Mouse (Mus musculus) forebrain, embryonic 16.5 days (tissue): ENCODE data around the gene Asb7. TPM values are rescaled to one million over a fixed set of nuclear protein-coding genes. Genes with fewer than 3 reads are reported as not detected.

ENCODE experiments used
- ATAC-seq: fragments of 200-750 bp; cut with Nextera tagmentation; 2 replicates; pipeline ENCODE4 v1.8.0; 2017; ENCODE audit warnings: mild to moderate bottlenecking, moderate library complexity
- H3K27ac ChIP-seq: fragments of 300-500 bp; sonication (generic); 2 replicates; pipeline ENCODE4 v1.5.1; 2014; ENCODE audit warnings: low read length, control low read depth
- H3K27me3 ChIP-seq: fragments of 300-500 bp; sonication (generic); replicated peaks from 2 replicates; pipeline ENCODE4 v1.6.1; 2014; ENCODE audit warnings: low read length; ENCODE audit not compliant: control insufficient read depth, insufficient read depth
- H3K36me3 ChIP-seq: fragments of 300-500 bp; sonication (generic); 2 replicates; pipeline ENCODE4 v1.6.1; 2014; ENCODE audit not compliant: control insufficient read depth, insufficient read depth
- H3K4me1 ChIP-seq: fragments of 300-500 bp; sonication (generic); replicated peaks from 2 replicates; pipeline ENCODE4 v1.6.1; 2014; ENCODE audit warnings: low read length; ENCODE audit not compliant: control insufficient read depth, insufficient read depth
- H3K4me2 ChIP-seq: fragments of 300-500 bp; sonication (generic); 2 replicates; pipeline ENCODE4 v1.6.1; 2014; ENCODE audit warnings: mild to moderate bottlenecking, low read length, control low read depth
- H3K4me3 ChIP-seq: fragments of 300-500 bp; sonication (generic); replicated peaks from 2 replicates; pipeline ENCODE4 v1.5.1; 2014; ENCODE audit warnings: mild to moderate bottlenecking, low read length, control low read depth
- H3K9ac ChIP-seq: fragments of 300-500 bp; sonication (generic); replicated peaks from 2 replicates; pipeline ENCODE4 v1.6.1; 2014; ENCODE audit warnings: low read depth, low read length, control low read depth
- H3K9me3 ChIP-seq: fragments of 300-500 bp; sonication (generic); 2 replicates; pipeline ENCODE4 v1.6.1; 2016; ENCODE audit warnings: low read length; ENCODE audit not compliant: control insufficient read depth
- WGBS: fragments of 180-500 bp; shearing (Covaris S2); extraction: QIAGEN DNeasy Blood & Tissue Kit; methylation state at CpG from one replicate; pipeline ENCODE4 v1.1.7; 2014; 5-methylcytosine and 5-hydroxymethylcytosine counted together
- polyA plus RNA-seq: library from polyadenylated mRNA; unstranded; fragments of >200 nt; fragmentation: Nextera tagmentation; extraction: Ambion mirVana; gene quantifications from 2 replicates; pipeline ENCODE4 v1.2.1, GENCODE M21; 2015

Asb7 gene
- polyA plus RNA-seq, 1 experiment from 2014 or later, result 19.5 TPM

DNA sequence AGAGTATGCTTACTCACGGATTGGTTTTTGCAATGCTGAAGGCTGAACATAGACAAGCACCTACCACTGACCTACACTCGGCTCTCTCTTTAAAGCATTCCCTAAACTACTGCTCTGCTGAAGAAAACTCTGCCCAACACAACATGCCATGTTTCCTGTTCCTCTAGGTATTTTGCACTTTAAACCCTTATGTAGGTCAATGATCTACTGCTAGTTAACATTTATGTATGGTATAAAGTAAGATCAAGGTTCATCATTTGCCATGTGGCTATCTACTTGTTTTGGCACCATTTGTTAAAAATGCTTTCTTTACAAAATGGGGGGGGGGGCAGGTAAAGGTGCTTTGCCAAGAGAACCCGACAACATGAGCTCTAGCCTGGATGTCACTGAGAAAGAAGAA is 25.8 kb downstream of the Asb7 start:
- Histone ChIP-seq H3K27ac (no peak overlapping the region), H3K9me3 (peaks cover 6% of the 10 kb centered on the region), H3K4me3 (no peak overlapping the region), H3K4me2 (no peak overlapping the region), H3K4me1 (no peaks in the 10 kb centered on the region), H3K27me3 (no peaks in the 10 kb centered on the region), H3K36me3 (peaks cover 10% of the 10 kb centered on the region), H3K9ac (no peak overlapping the region)
- 93% methylated on average over 3 of the region's 3 CpGs for WGBS
- no peak for ATAC-seq

- Histone ChIP-seq H3K27me3 (no peaks in the 10 kb centered on the region), H3K4me1 (no peaks in the 10 kb centered on the region), H3K36me3 (peaks cover 7% of the 10 kb centered on the region; the same call in 1 of the 2 replicates), H3K27ac (no peak overlapping the region), H3K9me3 (no peaks in the 10 kb centered on the region), H3K4me3 (peak overlapping the region; percentile 27), H3K4me2 (peak overlapping the region; percentile 32), H3K9ac (no peak overlapping the region)
- WGBS, result 15% methylated on average over 8 of the region's 8 CpGs
- ATAC-seq, result peak; percentile 82
Observed at GRCm38 (mm10) chr7:66661572-66661971, 27.8 kb downstream of the Asb7 start.

- Histone ChIP-seq H3K4me2 (no peak overlapping the region), H3K36me3 (peaks cover 7% of the 10 kb centered on the region; the same call in 1 of the 2 replicates), H3K4me3 (no peak overlapping the region), H3K27ac (no peak overlapping the region), H3K9me3 (no peaks in the 10 kb centered on the region), H3K4me1 (no peaks in the 10 kb centered on the region), H3K9ac (no peak overlapping the region), H3K27me3 (no peaks in the 10 kb centered on the region)
- WGBS, result 88% methylated on average over 8 of the region's 8 CpGs
- ATAC-seq, result no peak
Observed at GRCm38 (mm10) chr7:66660972-66661371, 28.4 kb downstream of the Asb7 start.

DNA sequence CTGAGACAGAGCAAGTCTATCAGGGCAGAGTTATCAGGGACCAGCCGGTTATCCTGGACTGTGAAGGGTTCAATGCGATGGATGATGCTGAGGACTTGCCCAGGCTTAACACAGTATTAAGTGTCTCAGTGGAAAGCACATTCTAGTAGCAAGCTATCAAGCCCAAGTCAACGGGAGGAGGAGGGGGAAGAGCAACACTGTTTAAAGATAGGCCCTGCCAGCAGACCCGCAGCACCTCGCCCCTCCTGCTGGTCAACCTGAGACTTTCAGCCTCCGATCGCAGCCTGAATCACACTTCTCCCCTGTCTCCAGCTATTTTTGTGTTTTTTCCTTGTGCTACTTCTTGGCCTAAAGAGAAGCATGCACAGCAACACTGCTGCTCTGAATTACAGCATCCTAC is 29.1 kb downstream of the Asb7 start:
- Histone ChIP-seq H3K9me3 (no peaks in the 10 kb centered on the region), H3K36me3 (peaks cover 7% of the 10 kb centered on the region; the same call in 1 of the 2 replicates), H3K27ac (no peak overlapping the region), H3K9ac (no peak overlapping the region), H3K4me2 (no peak overlapping the region), H3K4me1 (no peaks in the 10 kb centered on the region), H3K27me3 (no peaks in the 10 kb centered on the region), H3K4me3 (no peak overlapping the region)
- no peak for ATAC-seq
- WGBS, result 77% methylated on average over 7 of the region's 7 CpGs

- no peak for ATAC-seq
- 82% methylated on average over 9 of the region's 9 CpGs for WGBS
Observed at GRCm38 (mm10) chr7:66655471-66655870, 33.9 kb downstream of the Asb7 start.

GRCm38 (mm10) chr7:66653596-66653995 is 35.8 kb downstream of the Asb7 start:
- H3K9ac ChIP-seq, result no peak overlapping the region
- WGBS, result 91% methylated on average over 9 of the region's 9 CpGs
- H3K4me3 ChIP-seq, result no peak overlapping the region
- no peaks in the 10 kb centered on the region; the same call in 1 of the 2 replicates for H3K36me3 ChIP-seq
- H3K27ac ChIP-seq, result no peak overlapping the region
- no peak for ATAC-seq
- H3K9me3 ChIP-seq, result no peaks in the 10 kb centered on the region
- H3K4me1 ChIP-seq, result no peaks in the 10 kb centered on the region
- H3K27me3 ChIP-seq, result no peaks in the 10 kb centered on the region
- no peak overlapping the region for H3K4me2 ChIP-seq

More at GRCm38 (mm10) chr7:66655471-66655870, 33.9 kb downstream of the Asb7 start:
- no peak overlapping the region for H3K4me3 ChIP-seq
- no peak overlapping the region for H3K9ac ChIP-seq
- H3K9me3 ChIP-seq, result no peaks in the 10 kb centered on the region
- H3K27ac ChIP-seq, result no peak overlapping the region
- no peaks in the 10 kb centered on the region for H3K4me1 ChIP-seq
- no peaks in the 10 kb centered on the region for H3K27me3 ChIP-seq
- H3K4me2 ChIP-seq, result no peak overlapping the region
- peaks cover 7% of the 10 kb centered on the region for H3K36me3 ChIP-seq

DNA sequence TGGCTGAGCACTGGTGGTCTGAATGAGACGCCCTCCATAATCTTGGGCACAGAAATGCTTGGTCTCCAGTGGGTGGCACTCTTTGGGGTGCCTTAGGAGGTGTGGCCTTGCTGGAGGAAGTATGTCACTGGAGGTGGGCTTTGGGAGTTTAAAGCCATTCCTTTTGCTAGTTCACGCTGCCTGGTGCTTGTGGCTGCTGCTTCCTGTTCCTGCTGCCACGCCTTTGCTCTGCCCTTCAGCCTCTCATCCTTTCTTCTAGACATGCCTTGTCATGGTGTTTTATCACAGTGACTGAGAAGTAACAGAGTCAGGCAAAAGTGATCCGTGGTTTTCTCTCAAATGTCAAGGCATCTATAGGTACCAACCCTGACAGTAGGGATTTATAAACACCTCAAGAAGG is 37.2 kb downstream of the Asb7 start:
- Histone ChIP-seq H3K27ac (no peak overlapping the region), H3K27me3 (no peaks in the 10 kb centered on the region), H3K4me3 (no peak overlapping the region), H3K9me3 (no peaks in the 10 kb centered on the region), H3K36me3 (no peaks in the 10 kb centered on the region; the same call in none of the 2 replicates), H3K4me1 (no peaks in the 10 kb centered on the region), H3K4me2 (no peak overlapping the region), H3K9ac (no peak overlapping the region)
- 90% methylated on average over 4 of the region's 4 CpGs for WGBS
- ATAC-seq, result no peak

- no peaks in the 10 kb centered on the region for H3K9me3 ChIP-seq
- no peak overlapping the region for H3K4me2 ChIP-seq
- H3K27ac ChIP-seq, result no peak overlapping the region
- H3K9ac ChIP-seq, result no peak overlapping the region
- WGBS, result 86% methylated on average over 5 of the region's 5 CpGs
- no peaks in the 10 kb centered on the region for H3K4me1 ChIP-seq
- no peaks in the 10 kb centered on the region for H3K27me3 ChIP-seq
- H3K36me3 ChIP-seq, result no peaks in the 10 kb centered on the region; the same call in none of the 2 replicates
- no peak overlapping the region for H3K4me3 ChIP-seq
- no peak for ATAC-seq
Observed at GRCm38 (mm10) chr7:66650883-66651282, 38.5 kb downstream of the Asb7 start.

GRCm38 (mm10) chr7:66649181-66649580 is 40.2 kb downstream of the Asb7 start:
- no peak overlapping the region for H3K4me2 ChIP-seq
- H3K4me1 ChIP-seq, result no peaks in the 10 kb centered on the region
- no peaks in the 10 kb centered on the region for H3K27me3 ChIP-seq
- H3K9me3 ChIP-seq, result no peaks in the 10 kb centered on the region
- H3K36me3 ChIP-seq, result no peaks in the 10 kb centered on the region; the same call in 1 of the 2 replicates
- WGBS, result 92% methylated on average over 2 of the region's 2 CpGs
- ATAC-seq, result no peak
- H3K27ac ChIP-seq, result no peak overlapping the region
- H3K4me3 ChIP-seq, result no peak overlapping the region
- no peak overlapping the region for H3K9ac ChIP-seq

DNA sequence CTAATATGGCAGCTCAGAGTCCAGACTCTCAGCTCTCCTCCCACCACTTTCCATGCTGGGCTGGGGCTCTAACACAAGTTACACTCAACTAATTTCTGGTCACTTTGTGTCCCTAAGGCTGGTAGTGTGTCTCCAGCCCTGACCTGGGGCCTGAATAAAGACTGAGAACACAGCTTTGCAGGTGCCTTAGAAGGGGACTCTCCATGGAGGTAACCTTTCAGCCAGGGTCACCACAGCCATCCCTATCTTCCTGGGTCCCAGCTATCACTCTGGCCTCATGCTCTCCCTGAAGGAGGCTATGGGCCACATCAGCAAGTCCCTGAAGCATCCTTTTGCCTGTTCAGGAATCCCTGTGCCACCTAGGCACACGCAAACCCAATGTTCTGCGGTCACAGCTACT is 43.7 kb downstream of the Asb7 start:
- no peak for ATAC-seq
- H3K9me3 ChIP-seq, result no peaks in the 10 kb centered on the region
- H3K36me3 ChIP-seq, result peaks cover 4% of the 10 kb centered on the region; the same call in 1 of the 2 replicates
- H3K4me2 ChIP-seq, result no peak overlapping the region
- no peaks in the 10 kb centered on the region for H3K27me3 ChIP-seq
- H3K9ac ChIP-seq, result no peak overlapping the region
- no peak overlapping the region for H3K4me3 ChIP-seq
- no peaks in the 10 kb centered on the region for H3K4me1 ChIP-seq
- WGBS, result 100% methylated on average over 2 of the region's 2 CpGs
- no peak overlapping the region for H3K27ac ChIP-seq
